Mouse (Mus musculus) liver, embryonic 16.5 days (tissue): ENCODE results near the gene Cdc42se1. TPM values are rescaled to one million over a fixed set of nuclear protein-coding genes. Genes with fewer than 3 reads are reported as not detected.

Experiments used
- ATAC-seq: fragments of 200-750 bp; cut with Nextera tagmentation; 2 replicates; pipeline ENCODE4 v1.8.0; 2017; ENCODE audit warnings: low read depth, mild to moderate bottlenecking, moderate number of reproducible peaks, moderate library complexity
- H3K27ac ChIP-seq: fragments of 300-500 bp; sonication (generic); 2 replicates; pipeline ENCODE4 v1.5.1; 2014; ENCODE audit warnings: mild to moderate bottlenecking, low read length
- H3K27me3 ChIP-seq: fragments of 300-500 bp; sonication (generic); 2 replicates; pipeline ENCODE4 v1.6.1; 2014; ENCODE audit warnings: low read depth, low read length, mixed read lengths; ENCODE audit not compliant: control insufficient read depth, insufficient read depth
- H3K36me3 ChIP-seq: fragments of 300-500 bp; sonication (generic); 2 replicates; pipeline ENCODE4 v1.6.1; 2014; ENCODE audit warnings: mild to moderate bottlenecking; ENCODE audit not compliant: control insufficient read depth, insufficient read depth
- H3K4me1 ChIP-seq: fragments of 300-500 bp; sonication (generic); 2 replicates; pipeline ENCODE4 v1.6.1; 2014; ENCODE audit warnings: low read depth, low read length, mixed read lengths; ENCODE audit not compliant: control insufficient read depth
- H3K4me2 ChIP-seq: fragments of 300-500 bp; sonication (generic); 2 replicates; pipeline ENCODE4 v1.6.1; 2014; ENCODE audit warnings: low read depth, low read length, mixed read lengths
- H3K4me3 ChIP-seq: fragments of 300-500 bp; sonication (generic); 2 replicates; pipeline ENCODE4 v1.5.1; 2014; ENCODE audit warnings: low read depth, mild to moderate bottlenecking, low read length
- H3K9ac ChIP-seq: fragments of 300-500 bp; sonication (generic); 2 replicates; pipeline ENCODE4 v1.6.1; 2014; ENCODE audit warnings: low read depth, low read length
- H3K9me3 ChIP-seq: fragments of 300-500 bp; sonication (generic); replicated peaks from 2 replicates; pipeline ENCODE4 v1.6.1; 2016; ENCODE audit warnings: low read length; ENCODE audit not compliant: control insufficient read depth
- WGBS: fragments of 180-500 bp; shearing (Covaris S2); extraction: QIAGEN DNeasy Blood & Tissue Kit; methylation state at CpG from one replicate; pipeline ENCODE4 v1.1.7; 2014; ENCODE audit not compliant: insufficient replicate concordance; 5-methylcytosine and 5-hydroxymethylcytosine counted together
- polyA plus RNA-seq: library from polyadenylated mRNA; unstranded; fragments of >200 nt; fragmentation: Nextera tagmentation; extraction: Ambion mirVana; gene quantifications from 2 replicates; pipeline ENCODE4 v1.2.1, GENCODE M21; 2015

Gene Cdc42se1
- polyA plus RNA-seq, 1 experiment from 2014 or later, result 36.4 TPM

DNA sequence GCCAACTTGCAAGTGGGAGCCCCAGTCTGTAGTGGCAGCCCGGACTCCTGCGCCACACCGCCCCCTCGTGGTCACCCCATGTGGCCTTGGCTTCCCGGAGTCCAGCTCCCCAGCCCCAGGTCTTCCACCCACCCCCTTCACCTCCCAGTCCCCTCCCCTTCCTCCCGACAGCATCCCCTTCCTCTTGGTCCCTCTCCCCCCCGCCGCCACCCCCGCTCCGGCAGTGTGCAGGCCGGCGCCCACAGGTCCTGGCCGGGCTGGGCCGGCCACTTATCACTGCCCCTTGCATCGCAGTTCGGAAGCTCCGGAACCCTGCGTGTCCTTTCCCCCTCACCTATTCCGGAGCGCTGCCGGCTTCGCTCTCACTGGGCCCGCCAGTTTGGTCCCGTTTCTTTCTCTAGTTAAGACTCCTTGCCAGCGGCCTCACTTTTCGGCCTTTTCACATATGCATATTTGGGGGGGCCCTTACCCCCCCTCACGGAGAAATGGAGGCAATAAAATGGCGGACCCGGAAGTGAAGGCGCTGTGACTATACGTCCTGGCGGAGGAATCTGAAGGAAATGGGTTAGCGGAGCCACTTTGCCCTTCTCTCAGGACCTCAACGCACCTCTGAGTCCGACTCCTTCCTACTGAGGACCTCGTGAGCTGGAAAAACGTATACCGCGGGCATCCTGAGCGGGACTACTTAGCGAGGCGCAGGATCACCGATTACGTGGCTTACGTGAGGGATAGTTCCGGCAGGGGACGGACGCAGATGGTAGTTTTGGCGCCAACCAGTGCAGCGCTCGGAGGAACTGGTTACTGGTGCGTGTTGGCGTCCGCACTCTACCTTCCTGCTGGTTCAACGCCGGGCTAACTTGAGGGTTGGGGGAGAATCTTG is 11.0 kb upstream of the Cdc42se1 start, which contains the start of gene Gabpb2:
Gene Gabpb2 (minus strand): TSS at position 662 of the 880 bp plus-strand sequence.
- peak within 1 kb of the TSS; percentile 94 for H3K9ac ChIP-seq
- H3K27ac ChIP-seq, result peak within 1 kb of the TSS; percentile 95
- no peaks in the 10 kb centered on the region for H3K27me3 ChIP-seq
- H3K36me3 ChIP-seq, result peaks cover 12% of the 10 kb centered on the region
- peak within 1 kb of the TSS; percentile 78 for H3K4me2 ChIP-seq
- WGBS, result under 1% methylated on average over 55 of the region's 56 CpGs
- peak; percentile 85 for ATAC-seq
- H3K4me3 ChIP-seq, result peak within 1 kb of the TSS; percentile 93
- H3K4me1 ChIP-seq, result peaks cover 24% of the 10 kb centered on the region
- H3K9me3 ChIP-seq, result no peaks in the 10 kb centered on the region

DNA sequence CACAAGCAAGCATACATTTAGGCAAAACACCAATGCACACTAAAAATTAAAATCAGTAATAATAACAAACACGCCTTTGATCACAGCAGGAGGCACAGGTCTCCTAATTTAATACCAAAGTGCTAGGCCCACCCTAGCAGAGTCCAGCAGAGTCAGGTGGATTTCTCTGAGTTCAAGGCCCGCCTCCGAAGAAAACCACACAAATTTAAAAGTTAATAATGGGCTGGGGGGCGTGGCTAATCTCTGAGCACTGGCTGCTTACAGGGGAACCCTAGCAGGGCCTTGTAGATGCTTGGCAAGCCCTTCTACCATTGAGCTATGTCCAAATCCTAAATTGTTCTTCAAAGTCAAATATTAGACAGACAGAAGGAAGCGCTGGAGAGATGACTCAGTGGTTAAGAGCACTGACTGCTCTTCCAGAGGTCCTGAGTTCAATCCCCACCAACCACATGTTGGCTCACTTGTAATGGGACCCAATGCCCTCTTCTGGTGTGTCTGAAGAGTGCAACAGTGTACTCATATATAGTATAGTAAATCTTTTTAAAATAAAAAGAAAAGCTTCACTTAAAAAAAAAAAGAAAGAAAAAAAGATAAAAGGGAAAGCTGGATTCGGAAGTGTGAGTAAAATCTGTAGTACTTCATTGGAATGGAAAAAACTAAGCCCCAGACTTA is 9.9 kb upstream of the Cdc42se1 start:
- 51% methylated on average over 6 of the region's 6 CpGs for WGBS
- Histone ChIP-seq H3K4me3 (peak overlapping the region; percentile 93), H3K36me3 (peaks cover 12% of the 10 kb centered on the region), H3K9me3 (no peaks in the 10 kb centered on the region), H3K4me1 (peaks cover 24% of the 10 kb centered on the region), H3K27me3 (no peaks in the 10 kb centered on the region), H3K27ac (peak overlapping the region; percentile 95), H3K4me2 (peak overlapping the region; percentile 78), H3K9ac (peak overlapping the region; percentile 94)
- no peak for ATAC-seq

DNA sequence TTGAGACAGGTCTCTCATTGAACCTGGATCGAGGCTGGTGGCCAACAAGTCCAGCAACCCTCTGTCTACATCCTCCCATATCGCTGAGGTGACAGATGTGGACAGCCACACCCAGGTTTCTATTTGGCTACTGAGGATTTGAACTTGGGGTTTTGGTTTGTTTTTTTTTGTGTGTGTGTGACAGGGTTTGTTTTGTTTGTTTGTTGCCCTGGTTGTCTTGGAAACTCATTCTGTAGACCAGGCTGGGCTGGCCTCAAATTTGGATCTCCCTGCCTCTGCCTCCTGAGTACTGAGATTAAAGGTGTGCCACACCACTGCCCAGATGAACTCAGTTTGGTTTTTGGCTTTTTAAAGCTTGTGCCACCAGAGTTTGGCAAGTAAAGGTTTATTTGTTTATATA is 5.5 kb upstream of the Cdc42se1 start:
- WGBS, result 85% methylated on average over 2 of the region's 2 CpGs
- H3K4me1 ChIP-seq, result peaks cover 10% of the 10 kb centered on the region
- no peak for ATAC-seq
- H3K9me3 ChIP-seq, result no peaks in the 10 kb centered on the region
- peaks cover 3% of the 10 kb centered on the region for H3K36me3 ChIP-seq
- no peak overlapping the region for H3K4me3 ChIP-seq
- no peak overlapping the region for H3K27ac ChIP-seq
- H3K9ac ChIP-seq, result no peak overlapping the region
- no peak overlapping the region for H3K4me2 ChIP-seq
- no peaks in the 10 kb centered on the region for H3K27me3 ChIP-seq

DNA sequence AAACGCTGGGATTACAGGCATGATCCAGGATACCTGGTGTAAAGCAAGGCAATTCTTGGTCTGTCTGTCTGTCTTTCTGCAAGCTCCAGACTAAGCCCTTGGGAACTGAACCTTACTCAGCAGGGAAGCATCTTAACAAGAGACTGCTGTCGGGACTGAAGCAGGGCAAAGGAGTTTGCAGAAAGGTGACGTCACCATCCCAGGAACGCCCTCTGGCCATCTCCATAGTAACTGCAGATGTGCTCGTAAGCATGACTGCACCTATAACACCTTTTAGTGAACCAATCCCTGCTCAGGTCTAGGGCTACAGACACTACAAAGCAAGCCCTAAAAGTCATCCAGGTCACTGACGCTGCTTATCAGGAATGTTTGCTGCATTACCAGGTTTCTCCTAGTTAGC is 4.2 kb upstream of the Cdc42se1 start:
- Histone ChIP-seq H3K9ac (no peak overlapping the region), H3K27me3 (no peaks in the 10 kb centered on the region), H3K27ac (no peak overlapping the region), H3K4me3 (no peak overlapping the region), H3K4me1 (peaks cover 5% of the 10 kb centered on the region; the same call in 1 of the 2 replicates), H3K36me3 (peaks cover 3% of the 10 kb centered on the region), H3K9me3 (no peaks in the 10 kb centered on the region), H3K4me2 (no peak overlapping the region)
- WGBS, result 61% methylated on average over 6 of the region's 6 CpGs
- no peak for ATAC-seq

DNA sequence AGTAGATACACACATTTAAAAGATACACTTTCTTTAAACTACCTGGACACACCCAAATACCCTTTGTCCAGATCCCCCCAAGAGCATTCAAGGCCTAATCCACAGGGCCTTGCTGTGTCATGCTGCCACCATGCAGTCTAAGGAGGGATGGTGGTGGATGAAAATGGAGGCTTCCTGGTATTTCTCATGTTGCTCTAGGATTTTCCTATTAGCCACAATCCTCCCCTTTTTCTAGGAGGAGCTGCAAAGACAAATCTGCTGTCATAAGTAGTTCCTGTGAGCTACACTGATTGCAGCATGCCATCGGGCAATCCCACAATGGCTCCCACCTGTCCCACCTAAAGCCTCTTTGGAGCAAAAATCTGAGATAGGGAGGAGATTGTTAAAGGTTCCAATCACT is 1.3 kb upstream of the Cdc42se1 start:
- no peaks in the 10 kb centered on the region for H3K9me3 ChIP-seq

DNA sequence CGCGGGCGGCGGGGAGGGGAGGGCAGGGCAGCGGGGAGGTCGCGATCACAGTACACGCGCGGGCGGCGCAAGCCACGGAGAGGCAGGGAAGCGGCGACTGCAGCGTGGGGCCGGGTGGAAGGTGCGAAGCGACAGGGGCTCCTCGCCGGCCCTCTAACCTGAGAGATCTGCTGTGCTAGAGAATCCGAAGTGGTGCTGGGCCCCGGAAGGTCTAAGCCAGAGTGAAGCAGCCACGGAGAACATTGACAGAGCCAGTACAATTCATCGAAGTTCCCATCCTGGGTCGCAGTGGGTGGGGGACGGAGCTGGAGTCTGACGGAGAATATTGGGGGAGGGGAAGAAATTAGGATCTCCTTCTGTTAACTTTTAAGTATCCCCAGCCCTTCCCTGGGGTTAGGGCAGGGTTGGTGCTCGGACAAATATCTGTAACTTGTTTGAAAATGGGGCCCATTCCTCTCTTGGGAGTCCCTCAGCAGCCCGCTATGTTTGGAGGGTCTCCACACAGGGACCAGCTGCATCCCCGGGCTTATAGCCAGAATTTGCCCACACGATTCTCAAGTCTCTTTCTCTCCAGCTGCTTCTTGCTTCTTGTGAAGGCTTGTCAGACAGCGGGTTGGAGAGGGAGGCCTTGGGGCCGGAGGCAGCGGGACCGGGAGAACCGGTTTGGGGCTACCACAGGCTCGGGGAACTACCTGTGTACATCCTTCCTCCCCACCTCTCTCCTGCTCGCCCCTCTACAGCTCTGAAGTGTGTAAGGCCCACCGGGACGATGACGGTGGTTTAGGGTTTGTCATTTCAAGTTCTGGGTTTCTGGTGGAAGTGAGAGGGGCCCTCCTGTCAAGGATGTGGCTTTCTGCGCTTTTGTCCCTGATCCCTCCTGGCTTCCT is 605 bp downstream of the Cdc42se1 start:
- Histone ChIP-seq H3K27ac (peak overlapping the region; percentile 90), H3K36me3 (peaks cover 19% of the 10 kb centered on the region), H3K4me1 (peaks cover 34% of the 10 kb centered on the region), H3K9me3 (no peaks in the 10 kb centered on the region), H3K9ac (peak overlapping the region; percentile 78), H3K27me3 (no peaks in the 10 kb centered on the region), H3K4me3 (peak overlapping the region; percentile 73), H3K4me2 (peak overlapping the region; percentile 99)
- WGBS, result under 1% methylated on average over 40 of the region's 43 CpGs
- peak; percentile 2; the same call in 1 of the 2 replicates for ATAC-seq

More for the DNA sequence above, 1.3 kb upstream of the Cdc42se1 start:
- H3K36me3 ChIP-seq, result peaks cover 9% of the 10 kb centered on the region
- H3K4me1 ChIP-seq, result peaks cover 28% of the 10 kb centered on the region
- H3K9ac ChIP-seq, result no peak overlapping the region
- 38% methylated on average over 1 of the region's 1 CpGs for WGBS
- no peak overlapping the region for H3K4me3 ChIP-seq
- H3K27ac ChIP-seq, result no peak overlapping the region
- no peak for ATAC-seq
- no peaks in the 10 kb centered on the region for H3K27me3 ChIP-seq
- peak overlapping the region; percentile 99 for H3K4me2 ChIP-seq

DNA sequence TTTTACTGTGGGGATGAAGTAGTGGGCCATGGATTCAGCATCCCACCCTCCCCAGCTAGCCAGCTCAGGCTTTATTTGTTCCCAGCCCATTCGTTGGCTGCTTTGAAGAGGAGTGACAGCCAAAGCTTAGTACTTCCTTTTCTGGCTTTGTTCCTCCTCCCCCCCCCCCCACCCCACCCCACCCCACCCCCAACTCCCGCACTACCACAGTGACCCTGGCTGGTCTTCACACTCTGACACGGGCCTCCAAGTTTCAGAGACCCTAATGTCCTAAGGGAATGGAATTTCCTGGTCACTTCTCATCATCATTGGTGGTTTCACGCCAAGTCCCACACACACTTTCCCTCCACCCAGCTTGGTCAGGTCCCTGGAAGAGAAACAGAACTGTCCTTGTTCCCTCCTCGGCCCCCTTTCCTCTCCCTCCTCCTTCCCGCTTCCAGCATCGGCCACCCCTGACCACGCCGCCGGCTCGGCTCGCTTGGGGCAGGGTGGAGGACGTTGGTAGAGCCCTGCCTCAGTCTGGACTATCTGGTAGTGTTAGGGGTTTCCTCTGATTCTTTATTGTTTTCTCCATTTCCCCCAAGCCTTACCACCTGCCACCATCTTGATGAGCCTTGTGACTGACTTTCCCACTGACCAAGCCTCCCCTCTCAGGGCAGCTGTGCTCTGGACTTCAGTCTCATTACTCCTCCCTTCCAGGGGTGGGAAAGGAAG is 1.4 kb downstream of the Cdc42se1 start:
- Histone ChIP-seq H3K27ac (peak overlapping the region; percentile 90), H3K27me3 (no peaks in the 10 kb centered on the region), H3K36me3 (peaks cover 26% of the 10 kb centered on the region), H3K4me1 (peaks cover 34% of the 10 kb centered on the region), H3K4me2 (peak overlapping the region; percentile 99), H3K9me3 (no peaks in the 10 kb centered on the region), H3K4me3 (peak overlapping the region; percentile 73), H3K9ac (peak overlapping the region; percentile 78)
- WGBS, result 2% methylated on average over 13 of the region's 13 CpGs
- ATAC-seq, result no peak
